7 mouse cellular contexts compared by ENCODE assay signal in the genomic region with DNA sequence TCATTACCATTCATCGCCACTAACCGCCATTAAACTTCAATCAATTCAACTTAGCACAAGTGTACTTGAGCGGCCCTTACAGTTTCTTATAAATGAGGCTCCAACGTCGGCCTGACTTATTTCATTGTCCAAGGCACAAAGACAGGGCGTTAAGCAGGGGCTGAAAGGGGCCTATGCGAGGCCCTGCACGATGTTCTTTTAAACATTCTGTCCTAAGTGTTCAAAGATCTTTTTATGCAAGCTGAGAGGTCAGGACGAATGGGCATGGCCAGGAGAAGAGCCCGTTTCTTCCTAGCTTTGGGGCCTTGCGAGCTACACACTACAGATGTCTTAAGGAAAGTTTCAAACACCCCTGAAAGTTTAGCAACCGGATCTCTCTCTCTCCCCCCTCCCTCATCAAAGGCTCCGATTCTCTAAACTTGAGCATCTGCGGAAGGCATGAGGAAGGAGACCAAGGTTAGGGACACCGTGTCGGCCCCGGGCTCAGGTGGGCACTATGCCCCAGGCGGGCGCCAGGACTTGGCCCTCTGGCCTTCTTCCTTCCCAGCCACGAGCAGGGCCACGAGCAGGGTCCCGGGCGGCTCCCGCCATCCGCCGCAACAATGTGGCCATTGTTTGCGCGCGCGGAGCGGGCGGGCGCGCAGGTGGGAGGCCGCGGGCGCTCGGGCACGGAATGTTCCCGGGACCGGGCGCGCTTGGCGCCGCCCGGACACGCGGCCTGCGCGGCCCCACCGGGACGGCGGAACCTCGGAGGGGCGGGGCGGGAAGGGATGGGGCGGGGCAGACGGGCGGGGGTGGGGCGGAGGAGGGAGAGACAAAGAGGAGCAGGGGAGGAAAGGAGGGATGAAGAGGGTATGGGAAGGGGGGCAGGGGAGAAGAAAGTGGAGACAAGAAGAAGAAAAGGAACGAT. TPM values are rescaled to one million over a fixed set of nuclear protein-coding genes. Genes with fewer than 3 reads are reported as not detected.
DNase-seq lines count a peak whose midpoint lies in the region; ATAC-seq and TF ChIP-seq lines count a peak whose summit lies in the region.

No protein-coding gene starts in this region.

- 2% methylated on average over 48 of the region's 61 CpGs for whole genome bisulfite sequencing in forebrain, embryonic 11.5 days
- WGBS in midbrain, embryonic 11.5 days, result 1% methylated on average over 53 of the region's 61 CpGs

- in situ Hi-C loops in ES-E14 (cut with MboI; ENCODE audit: low sequenced_read_pairs in 2 of 2, unreplicated experiment in 2 of 2), result no loop called here

- intact Hi-C loops in left cerebral cortex, postnatal 14 days (cut with DNase I), result no loop called here

- ATAC-seq in forebrain, embryonic 11.5 days (replicated peaks; ENCODE audit: low FRiP score), result peak; percentile 65
- peak; percentile 17 to 19; a peak in 1 of 4 replicates for ATAC-seq in hematopoietic stem cell, adult 5-6 weeks (replicated peaks in 1 of 2; ENCODE audit: insufficient read depth in 1 of 2, low FRiP score in 2 of 2, low TSS enrichment in 1 of 2, low read depth in 1 of 2, poor library complexity in 2 of 2, severe bottlenecking in 2 of 2)
- peak; percentile 53 for ATAC-seq in midbrain, embryonic 11.5 days (ENCODE audit: low FRiP score)

- peak overlapping the region; percentile 93 for H3K9ac ChIP-seq in ES-E14 (ENCODE audit: insufficient read depth, low read depth, low read length, poor library complexity, severe bottlenecking)
- H3K9ac ChIP-seq in forebrain, embryonic 11.5 days (ENCODE audit: low read length), result peak overlapping the region; percentile 76
- H3K9ac ChIP-seq in midbrain, embryonic 11.5 days (ENCODE audit: low read length), result peak overlapping the region; percentile 82

- H3K9me3 ChIP-seq in E14TG2a.4 (ENCODE audit: low read length) (no peaks in the 10 kb centered on the region), ES-E14 (ENCODE audit: control insufficient read depth, insufficient read depth, low read depth, low read length) (no peaks in the 10 kb centered on the region)
- H3K9me3 ChIP-seq in forebrain, embryonic 11.5 days (ENCODE audit: control insufficient read depth, low read length), result no peaks in the 10 kb centered on the region
- no peaks in the 10 kb centered on the region for H3K9me3 ChIP-seq in midbrain, embryonic 11.5 days (ENCODE audit: control insufficient read depth, low read length)

- H3K4me2 ChIP-seq in forebrain, embryonic 11.5 days (ENCODE audit: low read depth, low read length, severe bottlenecking), result peak overlapping the region; percentile 75
- peak overlapping the region; percentile 71 for H3K4me2 ChIP-seq in midbrain, embryonic 11.5 days

- TF ChIP-seq CTCF in E14TG2a.4 (conservative IDR thresholded peaks at IDR 0.05; ENCODE audit: low read length), result no peak

- H3K36me3 ChIP-seq in E14TG2a.4 (ENCODE audit: insufficient read depth, low read length) (peaks cover 43% of the 10 kb centered on the region), ES-E14 (ENCODE audit: control insufficient read depth, insufficient read depth, low read length, poor library complexity, severe bottlenecking) (peaks cover 2% of the 10 kb centered on the region; the same call in 1 of the 2 replicates)
- no peaks in the 10 kb centered on the region for H3K36me3 ChIP-seq in forebrain, embryonic 11.5 days (ENCODE audit: control insufficient read depth, insufficient read depth, low read length)
- no peaks in the 10 kb centered on the region for H3K36me3 ChIP-seq in midbrain, embryonic 11.5 days (ENCODE audit: control insufficient read depth, insufficient read depth, low read length)

- H3K27ac ChIP-seq in ES-E14 (ENCODE audit: insufficient read depth, low read depth, low read length, poor library complexity, severe bottlenecking), result peak overlapping the region; percentile 90
- peak overlapping the region; percentile 98 for H3K27ac ChIP-seq in forebrain, embryonic 11.5 days (ENCODE audit: low read depth, low read length)
- H3K27ac ChIP-seq in midbrain, embryonic 11.5 days (ENCODE audit: low read depth, low read length), result peak overlapping the region; percentile 95

- no peak for DNase-seq in ES-E14 (ENCODE audit: low read depth, low spot score)
- peak; percentile 83 for DNase-seq in forebrain, embryonic 11.5 days (ENCODE audit: low spot score)
- DNase-seq in left cerebral cortex, postnatal 14 days (ENCODE audit: low spot score in 2 of 2), result peak; percentile 17 to 29
- DNase-seq in midbrain, embryonic 11.5 days (ENCODE audit: low spot score, missing footprints), result peak; percentile 97
- peak; percentile 57 for DNase-seq in yolk sac, embryonic 10.5 days (ENCODE audit: low spot score)

- H3K27me3 ChIP-seq in E14TG2a.4 (ENCODE audit: insufficient read depth, low read length), result no peaks in the 10 kb centered on the region
- no peaks in the 10 kb centered on the region for H3K27me3 ChIP-seq in forebrain, embryonic 11.5 days (ENCODE audit: control insufficient read depth, insufficient read depth, low read length)
- peaks cover 9% of the 10 kb centered on the region for H3K27me3 ChIP-seq in midbrain, embryonic 11.5 days (ENCODE audit: control insufficient read depth, insufficient read depth, low read length)

- peaks cover 79% of the 10 kb centered on the region for H3K4me1 ChIP-seq in E14TG2a.4 (replicated peaks; ENCODE audit: low read depth, low read length)
- H3K4me1 ChIP-seq in ES-E14 (ENCODE audit: control insufficient read depth in 2 of 2, insufficient read depth in 2 of 2, low read length in 2 of 2, poor library complexity in 1 of 2), result peaks cover 16 to 32% of the 10 kb centered on the region in 2 experiments; a peak in 3 of 4 replicates
- peaks cover 25% of the 10 kb centered on the region for H3K4me1 ChIP-seq in forebrain, embryonic 11.5 days (replicated peaks; ENCODE audit: control insufficient read depth, insufficient read depth, low read length)
- peaks cover 38% of the 10 kb centered on the region for H3K4me1 ChIP-seq in midbrain, embryonic 11.5 days (ENCODE audit: control insufficient read depth, insufficient read depth, low read length)

- H3K4me3 ChIP-seq in E14TG2a.4 (replicated peaks; ENCODE audit: low read length), result peak overlapping the region; percentile 88
- H3K4me3 ChIP-seq in ES-E14 (ENCODE audit: insufficient read depth in 1 of 2, low read depth in 1 of 2, low read length in 2 of 2, poor library complexity in 1 of 2, severe bottlenecking in 1 of 2), result peak overlapping the region; percentile 77 to 89
- peak overlapping the region; percentile 43 for H3K4me3 ChIP-seq in forebrain, embryonic 11.5 days (ENCODE audit: low read depth, low read length)
- peak overlapping the region; percentile 47 for H3K4me3 ChIP-seq in midbrain, embryonic 11.5 days (ENCODE audit: low read depth, low read length)

TF ChIP-seq in ES-E14, 5 proteins besides CTCF, POLR2A, EP300 and RAD21:
- TF ChIP-seq ZC3H11A (IDR thresholded peaks at IDR 0.05; ENCODE audit: borderline replicate concordance, low read depth, low read length) (no peak), CHD2 (IDR thresholded peaks at IDR 0.05; ENCODE audit: low read depth, low read length) (no peak), HCFC1 (IDR thresholded peaks at IDR 0.05; ENCODE audit: borderline replicate concordance, insufficient read depth, low read length) (no peak), ZNF384 (IDR thresholded peaks at IDR 0.05; ENCODE audit: low read depth, low read length) (no peak), MAFK (IDR thresholded peaks at IDR 0.05; ENCODE audit: insufficient read depth, low read depth, low read length) (no peak)

RNA-seq across cellular contexts. Expression of gene Gli2, which starts 5.7 kb away (rescaled TPM):
- 9.8 and 12.2 TPM in 2 replicates for total RNA-seq in ES-E14 (2012; rRNA removed)
- 16.0 and 16.3 TPM in 2 replicates for polyA plus RNA-seq in forebrain, embryonic 11.5 days (2014; fragmentation: Nextera tagmentation; extraction: Ambion mirVana)
- not detected in 2 replicates for total RNA-seq in hematopoietic stem cell, adult 5-6 weeks (2017)
- total RNA-seq in left cerebral cortex, postnatal 14 days (2021), result 1 to 10 TPM; 3.3 to 3.8 TPM
- polyA plus RNA-seq in midbrain, embryonic 11.5 days (2014; fragmentation: Nextera tagmentation; extraction: Ambion mirVana), result 8.2 and 9.0 TPM in 2 replicates
